Mouse (Mus musculus): ENCODE measurements around the gene Nlgn3.
"Not testable (repeated sequence)": the region's sequence is repeated elsewhere in the genome, so short reads cannot be mapped to it uniquely, and the experiment has no call there.

The Nlgn3 gene

GRCm38 (mm10) chrX:101300427-101301030 lies 1.6 kb downstream of the Nlgn3 start:
- no peak for DNase-seq (ENCODE audit: low spot score in 2 of 2)

- no peak for DNase-seq (ENCODE audit: low spot score in 2 of 2)
These were observed 2.7 kb downstream of the Nlgn3 start for GRCm38 (mm10) chrX:101301654-101302053.

GRCm38 (mm10) chrX:101304646-101305045 lies 5.7 kb downstream of the Nlgn3 start:
- no peak for DNase-seq (ENCODE audit: low spot score in 2 of 2)

GRCm38 (mm10) chrX:101309299-101309698 lies 10.3 kb downstream of the Nlgn3 start:
- DNase-seq (ENCODE audit: low spot score in 2 of 2) = no peak

GRCm38 (mm10) chrX:101313625-101314359 lies 14.8 kb downstream of the Nlgn3 start:
- peak in 1 of 2 experiments; percentile 9 for DNase-seq (ENCODE audit: low spot score in 2 of 2)

GRCm38 (mm10) chrX:101319775-101320174 lies 20.8 kb downstream of the Nlgn3 start:
- no peak for DNase-seq (ENCODE audit: low spot score in 2 of 2)

- no peak for DNase-seq (ENCODE audit: low spot score in 2 of 2)
These were observed 27.3 kb downstream of the Nlgn3 start for GRCm38 (mm10) chrX:101325989-101326899.

GRCm38 (mm10) chrX:101329372-101330028 lies 30.5 kb downstream of the Nlgn3 start:
- DNase-seq (ENCODE audit: low spot score in 2 of 2) = peak; percentile 12 to 44

GRCm38 (mm10) chrX:101332031-101332374 lies 33.0 kb downstream of the Nlgn3 start:
- no peak for DNase-seq (ENCODE audit: low spot score in 2 of 2)

GRCm38 (mm10) chrX:101332375-101333211 lies 33.6 kb downstream of the Nlgn3 start:
- peak; percentile 88 to 89 for DNase-seq (ENCODE audit: low spot score in 2 of 2)

GRCm38 (mm10) chrX:101334606-101335005 lies 35.6 kb downstream of the Nlgn3 start:
- DNase-seq (ENCODE audit: low spot score in 2 of 2) = peak in 1 of 2 experiments; percentile 51

GRCm38 (mm10) chrX:101338666-101339065 lies 39.7 kb downstream of the Nlgn3 start:
- no peak for DNase-seq (ENCODE audit: low spot score in 2 of 2)

GRCm38 (mm10) chrX:101342837-101343236 lies 43.9 kb downstream of the Nlgn3 start:
- DNase-seq (ENCODE audit: low spot score in 2 of 2) = not testable (repeated sequence)

- DNase-seq (ENCODE audit: low spot score in 2 of 2) = no peak
These were observed 46.5 kb downstream of the Nlgn3 start for GRCm38 (mm10) chrX:101345456-101345855.

- no peak for DNase-seq (ENCODE audit: low spot score in 2 of 2)
These were observed 47.5 kb downstream of the Nlgn3 start for GRCm38 (mm10) chrX:101346475-101346874.

GRCm38 (mm10) chrX:101351188-101351587 lies 52.2 kb downstream of the Nlgn3 start:
- DNase-seq (ENCODE audit: low spot score in 2 of 2) = no peak

- DNase-seq (ENCODE audit: low spot score in 2 of 2) = not testable (repeated sequence)
These were observed 59.9 kb downstream of the Nlgn3 start for GRCm38 (mm10) chrX:101358902-101359301.

GRCm38 (mm10) chrX:101369001-101369400 lies 70.0 kb downstream of the Nlgn3 start:
- no peak for DNase-seq (ENCODE audit: low spot score in 2 of 2)

GRCm38 (mm10) chrX:101370573-101370972 lies 71.6 kb downstream of the Nlgn3 start:
- no peak for DNase-seq (ENCODE audit: low spot score in 2 of 2)

- no peak for DNase-seq (ENCODE audit: low spot score in 2 of 2)
These were observed 74.0 kb downstream of the Nlgn3 start for GRCm38 (mm10) chrX:101372946-101373345.

Measured in natural killer cell, adult 2 months (primary cell).